Mouse (Mus musculus) heart, adult 9 months (tissue): Measurements from ENCODE around the gene Prss38.

ENCODE experiments used
- DNase-seq, 2 experiments: peaks; one replicate each; pipeline ENCODE4 v3.0.0; 2022; ENCODE audit warnings: low spot score in 2 of 2

The Prss38 gene

DNA sequence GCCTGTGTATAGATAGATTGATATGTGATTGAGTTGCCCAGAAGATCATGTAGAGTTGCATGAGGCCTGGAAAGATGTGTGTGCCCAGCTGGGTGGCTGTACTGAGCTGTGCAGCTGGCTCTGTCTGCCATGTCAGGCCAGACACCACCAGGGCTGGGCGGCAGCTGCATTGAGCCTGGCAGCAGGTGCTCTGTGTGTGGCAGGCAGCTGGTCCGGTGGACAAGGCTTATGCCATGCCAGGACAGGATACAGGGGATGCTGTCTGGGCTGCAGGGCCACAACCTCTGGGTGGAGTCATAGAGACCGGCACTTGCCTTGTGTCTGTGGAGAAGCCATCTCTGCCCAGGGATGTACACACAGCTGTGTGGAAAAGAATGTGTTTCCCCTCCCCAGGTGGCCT is 52.5 kb downstream of the Prss38 start:
- no peak for DNase-seq
